Mouse (Mus musculus) heart, embryonic 14.5 days (tissue): ENCODE results near the gene Abcc2. TPM values are rescaled to one million over a fixed set of nuclear protein-coding genes. Genes with fewer than 3 reads are reported as not detected.

Source experiments
- ATAC-seq: fragments of 200-750 bp; cut with Nextera tagmentation; 2 replicates; pipeline ENCODE4 v1.8.0; 2017; ENCODE audit warnings: low read depth, moderate TSS enrichment; ENCODE audit not compliant: insufficient number of reproducible peaks, insufficient read depth, low FRiP score
- H3K27ac ChIP-seq, 2 experiments: fragments of 200-500 bp in 1 of 2; fragments of 300-500 bp in 1 of 2; sonication (generic) in 1 of 2; replicated peaks in 1 of 2; 2 replicates each; pipeline ENCODE4 v1.5.1; 2012 to 2014; ENCODE audit warnings: low read depth in 2 of 2, low read length in 2 of 2, control low read depth in 1 of 2, mild to moderate bottlenecking in 1 of 2, mixed read lengths in 1 of 2; ENCODE audit not compliant: control insufficient read depth in 1 of 2, insufficient read depth in 1 of 2
- H3K27me3 ChIP-seq: fragments of 300-500 bp; sonication (generic); 2 replicates; pipeline ENCODE4 v1.6.1; 2014; ENCODE audit warnings: mild to moderate bottlenecking, low read length, control low read depth; ENCODE audit not compliant: control insufficient read depth, insufficient read depth
- H3K36me3 ChIP-seq: fragments of 300-500 bp; sonication (generic); 2 replicates; pipeline ENCODE4 v1.6.1; 2014; ENCODE audit warnings: mild to moderate bottlenecking, control low read depth, low read length, mixed read lengths; ENCODE audit not compliant: control insufficient read depth, insufficient read depth
- H3K4me1 ChIP-seq, 2 experiments: fragments of 200-500 bp in 1 of 2; fragments of 300-500 bp in 1 of 2; sonication (generic) in 1 of 2; 2 replicates each; pipeline ENCODE4 v1.6.1; 2012 to 2014; ENCODE audit warnings: low read length in 2 of 2, control low read depth in 1 of 2, mixed read lengths in 1 of 2; ENCODE audit not compliant: control insufficient read depth in 2 of 2, insufficient read depth in 2 of 2
- H3K4me2 ChIP-seq: fragments of 300-500 bp; sonication (generic); 2 replicates; pipeline ENCODE4 v1.6.1; 2014; ENCODE audit warnings: mild to moderate bottlenecking, low read length
- H3K4me3 ChIP-seq, 2 experiments: fragments of 200-500 bp in 1 of 2; fragments of 300-500 bp in 1 of 2; sonication (generic) in 1 of 2; 2 replicates each; pipeline ENCODE4 v1.5.1; 2012 to 2014; ENCODE audit warnings: low read length in 2 of 2, mild to moderate bottlenecking in 2 of 2, control low read depth in 1 of 2, low read depth in 1 of 2, moderate library complexity in 1 of 2; ENCODE audit not compliant: control insufficient read depth in 1 of 2, insufficient read depth in 1 of 2
- H3K9ac ChIP-seq: fragments of 300-500 bp; sonication (generic); 2 replicates; pipeline ENCODE4 v1.6.1; 2014; ENCODE audit warnings: mild to moderate bottlenecking, low read length
- H3K9me3 ChIP-seq: fragments of 300-500 bp; sonication (generic); 2 replicates; pipeline ENCODE4 v1.6.1; 2016; ENCODE audit warnings: low read length, control low read depth; ENCODE audit not compliant: control insufficient read depth
- WGBS: fragments of 180-500 bp; shearing (Covaris S2); extraction: QIAGEN DNeasy Blood & Tissue Kit; methylation state at CpG from one replicate; pipeline ENCODE4 v1.1.7; 2014; 5-methylcytosine and 5-hydroxymethylcytosine counted together
- polyA plus RNA-seq: library from polyadenylated mRNA; unstranded; fragments of >200 nt; fragmentation: Nextera tagmentation; extraction: Ambion mirVana; gene quantifications from 2 replicates; pipeline ENCODE4 v1.2.1, GENCODE M21; 2014

Gene Abcc2
- polyA plus RNA-seq, 1 experiment from 2014 or later, result 0.03 TPM

- no peak for ATAC-seq
- Histone ChIP-seq H3K4me2 (no peak overlapping the region), H3K9ac (no peak overlapping the region), H3K9me3 (no peaks in the 10 kb centered on the region), H3K27me3 (no peaks in the 10 kb centered on the region), H3K36me3 (no peaks in the 10 kb centered on the region), H3K4me1 (no peaks in the 10 kb centered on the region), H3K27ac (no peak overlapping the region), H3K4me3 (no peak overlapping the region)
- WGBS, result 58% methylated on average over 5 of the region's 5 CpGs
Observed at GRCm38 (mm10) chr19:43797216-43797615, 15.2 kb downstream of the Abcc2 start.

- 72% methylated on average over 9 of the region's 9 CpGs for WGBS
Observed at GRCm38 (mm10) chr19:43801427-43802051, 19.5 kb downstream of the Abcc2 start.

GRCm38 (mm10) chr19:43803866-43804265, 21.9 kb downstream of the Abcc2 start:
- Histone ChIP-seq H3K9me3 (no peaks in the 10 kb centered on the region), H3K4me3 (no peak overlapping the region), H3K4me2 (no peak overlapping the region), H3K27me3 (no peaks in the 10 kb centered on the region), H3K4me1 (no peaks in the 10 kb centered on the region), H3K36me3 (no peaks in the 10 kb centered on the region), H3K9ac (no peak overlapping the region), H3K27ac (no peak overlapping the region)
- ATAC-seq, result no peak
- 77% methylated on average over 10 of the region's 10 CpGs for WGBS

More at GRCm38 (mm10) chr19:43801427-43802051, 19.5 kb downstream of the Abcc2 start:
- ATAC-seq, result no peak
- H3K36me3 ChIP-seq, result no peaks in the 10 kb centered on the region
- no peaks in the 10 kb centered on the region for H3K4me1 ChIP-seq
- H3K4me2 ChIP-seq, result no peak overlapping the region
- H3K27ac ChIP-seq, result no peak overlapping the region
- H3K9ac ChIP-seq, result no peak overlapping the region
- no peak overlapping the region for H3K4me3 ChIP-seq
- no peaks in the 10 kb centered on the region for H3K27me3 ChIP-seq
- no peaks in the 10 kb centered on the region for H3K9me3 ChIP-seq

GRCm38 (mm10) chr19:43809331-43809730, 27.3 kb downstream of the Abcc2 start:
- H3K9me3 ChIP-seq, result no peaks in the 10 kb centered on the region
- H3K4me1 ChIP-seq, result no peaks in the 10 kb centered on the region
- no peak for ATAC-seq
- no peak overlapping the region for H3K9ac ChIP-seq
- no peak overlapping the region for H3K27ac ChIP-seq
- H3K4me2 ChIP-seq, result no peak overlapping the region
- H3K36me3 ChIP-seq, result no peaks in the 10 kb centered on the region
- 35% methylated on average over 4 of the region's 4 CpGs for WGBS
- no peaks in the 10 kb centered on the region for H3K27me3 ChIP-seq
- H3K4me3 ChIP-seq, result no peak overlapping the region

- 0 out of 4 replicates have a peak, but pooled peaks cover 0 to under 1% of the 10 kb centered on the region in 2 experiments for H3K4me1 ChIP-seq
- H3K27me3 ChIP-seq, result no peaks in the 10 kb centered on the region
- no peak overlapping the region for H3K27ac ChIP-seq
- 84% methylated on average over 4 of the region's 4 CpGs for WGBS
- no peak overlapping the region for H3K4me3 ChIP-seq
- H3K36me3 ChIP-seq, result no peaks in the 10 kb centered on the region
- no peak for ATAC-seq
- H3K9ac ChIP-seq, result no peak overlapping the region
- H3K4me2 ChIP-seq, result no peak overlapping the region
- H3K9me3 ChIP-seq, result no peaks in the 10 kb centered on the region
Observed at GRCm38 (mm10) chr19:43811419-43811818, 29.4 kb downstream of the Abcc2 start.

GRCm38 (mm10) chr19:43813315-43813714, 31.3 kb downstream of the Abcc2 start:
- ATAC-seq, result no peak
- 84% methylated on average over 10 of the region's 10 CpGs for WGBS
- no peaks in the 10 kb centered on the region for H3K36me3 ChIP-seq

GRCm38 (mm10) chr19:43815661-43816414, 33.8 kb downstream of the Abcc2 start:
- WGBS, result 58% methylated on average over 14 of the region's 14 CpGs
- H3K4me3 ChIP-seq, result no peak overlapping the region
- no peaks in the 10 kb centered on the region for H3K27me3 ChIP-seq
- peaks cover 0 to 2% of the 10 kb centered on the region in 2 experiments; a peak in 1 of 4 replicates for H3K4me1 ChIP-seq
- no peak for ATAC-seq
- no peaks in the 10 kb centered on the region for H3K9me3 ChIP-seq
- H3K27ac ChIP-seq, result no peak overlapping the region
- H3K4me2 ChIP-seq, result peak overlapping the region; percentile 8; the same call in 1 of the 2 replicates
- H3K36me3 ChIP-seq, result no peaks in the 10 kb centered on the region
- no peak overlapping the region for H3K9ac ChIP-seq

More at GRCm38 (mm10) chr19:43813315-43813714, 31.3 kb downstream of the Abcc2 start:
- Histone ChIP-seq H3K9ac (no peak overlapping the region), H3K4me2 (no peak overlapping the region), H3K4me3 (no peak overlapping the region), H3K9me3 (no peaks in the 10 kb centered on the region), H3K4me1 (peaks cover 0 to 2% of the 10 kb centered on the region in 2 experiments; a peak in 1 of 4 replicates), H3K27ac (no peak overlapping the region), H3K27me3 (no peaks in the 10 kb centered on the region)
